Mouse (Mus musculus) limb, embryonic 12.5 days (tissue): ENCODE results near the gene Kcnip4. TPM values are rescaled to one million over a fixed set of nuclear protein-coding genes. Genes with fewer than 3 reads are reported as not detected.

Experiments used
- ATAC-seq: fragments of 200-750 bp; cut with Nextera tagmentation; 2 replicates; pipeline ENCODE4 v1.8.0; 2017; ENCODE audit warnings: low read depth, moderate TSS enrichment; ENCODE audit not compliant: insufficient number of reproducible peaks, insufficient read depth, low FRiP score, low TSS enrichment
- H3K27ac ChIP-seq: fragments of 300-500 bp; sonication (generic); 2 replicates; pipeline ENCODE4 v1.5.1; 2016; ENCODE audit warnings: mild to moderate bottlenecking, moderate library complexity
- H3K27me3 ChIP-seq: fragments of 300-500 bp; sonication (generic); 2 replicates; pipeline ENCODE4 v1.6.1; 2016; ENCODE audit warnings: mild to moderate bottlenecking, moderate library complexity
- H3K36me3 ChIP-seq: fragments of 300-500 bp; sonication (generic); 2 replicates; pipeline ENCODE4 v1.6.1; 2016; ENCODE audit warnings: mild to moderate bottlenecking, moderate library complexity
- H3K4me1 ChIP-seq: fragments of 300-500 bp; sonication (generic); replicated peaks from 2 replicates; pipeline ENCODE4 v1.6.1; 2016
- H3K4me2 ChIP-seq: fragments of 300-500 bp; sonication (generic); 2 replicates; pipeline ENCODE4 v1.6.1; 2016; ENCODE audit warnings: mild to moderate bottlenecking, moderate library complexity
- H3K4me3 ChIP-seq: fragments of 300-500 bp; sonication (generic); replicated peaks from 2 replicates; pipeline ENCODE4 v1.5.1; 2016; ENCODE audit warnings: mild to moderate bottlenecking
- H3K9ac ChIP-seq: fragments of 300-500 bp; sonication (generic); replicated peaks from 2 replicates; pipeline ENCODE4 v1.6.1; 2016; ENCODE audit warnings: mild to moderate bottlenecking, moderate library complexity
- H3K9me3 ChIP-seq: fragments of 300-500 bp; sonication (generic); 2 replicates; pipeline ENCODE4 v1.6.1; 2016; ENCODE audit warnings: mild to moderate bottlenecking, moderate library complexity
- WGBS: fragments of 180-500 bp; shearing (Covaris S2); methylation state at CpG from one replicate; pipeline ENCODE4 v1.1.7; 2016; 5-methylcytosine and 5-hydroxymethylcytosine counted together
- polyA plus RNA-seq: library from polyadenylated mRNA; unstranded; fragments of >200 nt; fragmentation: Nextera tagmentation; extraction: Ambion mirVana; gene quantifications from 2 replicates; pipeline ENCODE4 v1.2.1, GENCODE M21; 2016

The Kcnip4 gene
- polyA plus RNA-seq, 1 experiment from 2014 or later, result 1.9 TPM

DNA sequence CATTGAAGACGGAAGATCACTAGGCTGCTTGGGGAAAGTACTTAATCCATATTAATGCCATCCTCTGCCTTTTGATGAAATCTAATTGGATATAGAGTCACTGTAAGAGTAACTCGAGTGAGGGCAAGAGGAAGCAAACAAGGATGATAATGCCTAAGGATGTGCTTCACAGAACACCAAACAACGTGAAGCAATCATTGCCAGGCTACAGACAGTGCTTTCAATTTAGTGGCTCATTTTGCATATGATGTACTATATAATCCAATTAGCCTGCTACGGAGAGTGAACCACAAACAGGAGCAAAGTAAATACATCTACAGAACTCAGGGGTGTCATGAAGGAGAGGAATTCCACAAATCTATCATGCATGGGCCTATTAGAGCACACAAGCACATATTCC lies 280.3 kb downstream of the Kcnip4 start:
- Histone ChIP-seq H3K4me2 (no peak overlapping the region), H3K27ac (no peak overlapping the region), H3K9me3 (no peaks in the 10 kb centered on the region), H3K9ac (no peak overlapping the region), H3K27me3 (no peaks in the 10 kb centered on the region), H3K4me1 (no peaks in the 10 kb centered on the region), H3K36me3 (no peaks in the 10 kb centered on the region), H3K4me3 (no peak overlapping the region)
- ATAC-seq, result no peak
- 81% methylated on average over 4 of the region's 4 CpGs for WGBS

DNA sequence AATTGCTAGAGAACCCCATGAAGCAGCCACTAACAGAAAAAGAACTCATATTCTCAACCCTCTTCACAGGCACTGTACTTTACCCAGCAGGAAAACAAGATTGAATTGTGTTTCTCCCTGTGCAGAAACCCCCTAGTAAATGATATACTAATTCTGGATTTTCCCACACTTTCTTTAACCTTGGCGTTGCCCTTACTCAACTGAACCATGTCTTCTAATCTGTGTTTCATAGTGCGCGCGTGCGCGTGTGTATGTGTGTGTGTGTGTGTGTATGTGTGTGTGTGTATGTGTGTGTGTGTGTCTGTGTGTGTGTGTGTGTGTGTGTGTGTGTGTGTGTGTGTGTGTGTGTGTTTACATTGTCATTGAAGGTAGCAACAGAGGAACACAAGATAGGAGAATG lies 283.0 kb downstream of the Kcnip4 start:
- Histone ChIP-seq H3K9ac (no peak overlapping the region), H3K36me3 (no peaks in the 10 kb centered on the region), H3K4me2 (no peak overlapping the region), H3K9me3 (no peaks in the 10 kb centered on the region), H3K4me3 (no peak overlapping the region), H3K27ac (no peak overlapping the region), H3K27me3 (no peaks in the 10 kb centered on the region), H3K4me1 (no peaks in the 10 kb centered on the region)
- 96% methylated on average over 6 of the region's 6 CpGs for WGBS
- no peak for ATAC-seq

DNA sequence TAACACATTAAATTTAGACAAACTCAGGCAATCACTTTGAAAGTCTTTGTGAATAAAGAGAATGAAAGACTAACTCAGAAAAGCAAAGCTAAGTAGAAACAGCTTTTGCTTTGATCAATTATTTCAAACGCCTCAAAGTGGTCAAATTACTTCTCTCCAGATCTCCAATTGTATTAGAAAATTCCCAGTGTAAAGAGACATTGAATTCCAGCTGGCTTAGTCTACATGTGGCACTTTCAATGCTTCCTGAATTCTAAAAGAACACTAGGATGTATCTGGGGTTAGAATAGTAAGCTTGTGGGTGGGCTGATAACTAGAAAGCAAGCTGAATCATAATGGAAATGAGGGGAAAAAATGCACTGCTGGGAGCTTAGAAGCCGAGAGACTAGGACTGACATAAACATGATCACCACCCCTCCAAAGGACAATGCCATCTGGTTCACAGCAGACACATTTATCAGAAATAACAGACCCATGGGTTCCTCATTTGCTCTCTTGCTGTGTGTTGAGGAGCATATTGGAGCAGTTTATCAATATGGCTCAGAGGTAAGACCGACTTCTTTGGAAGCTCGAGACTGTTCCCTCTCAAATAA lies 323.4 kb downstream of the Kcnip4 start:
- ATAC-seq, result no peak
- H3K27me3 ChIP-seq, result no peaks in the 10 kb centered on the region
- no peak overlapping the region for H3K9ac ChIP-seq
- no peaks in the 10 kb centered on the region for H3K4me1 ChIP-seq
- no peak overlapping the region for H3K4me2 ChIP-seq
- H3K27ac ChIP-seq, result no peak overlapping the region
- no peak overlapping the region for H3K4me3 ChIP-seq
- no peaks in the 10 kb centered on the region for H3K9me3 ChIP-seq
- H3K36me3 ChIP-seq, result no peaks in the 10 kb centered on the region
- WGBS, result 64% methylated on average over 4 of the region's 4 CpGs

DNA sequence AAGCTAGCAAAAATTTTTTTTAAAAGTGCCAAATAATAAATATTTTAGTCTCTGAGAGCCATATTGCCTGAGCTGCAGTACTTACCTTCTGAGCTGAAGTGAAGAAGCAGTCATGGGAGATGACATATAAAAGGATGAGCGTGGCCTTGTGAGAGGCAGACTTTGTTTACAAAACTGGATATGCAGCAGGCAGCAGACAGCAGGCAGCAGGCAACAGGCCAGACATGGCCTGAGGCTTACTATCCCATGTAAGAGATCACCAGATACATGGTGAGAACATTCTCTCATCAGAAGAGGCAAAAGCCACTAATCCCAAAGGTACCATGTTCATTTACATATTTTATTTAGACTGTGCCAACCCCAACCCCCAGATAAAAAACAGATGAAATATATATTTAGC lies 336.5 kb downstream of the Kcnip4 start:
- H3K27ac ChIP-seq, result no peak overlapping the region
- H3K36me3 ChIP-seq, result no peaks in the 10 kb centered on the region
- 88% methylated on average over 1 of the region's 1 CpGs for WGBS
- no peak for ATAC-seq
- H3K4me3 ChIP-seq, result no peak overlapping the region
- no peak overlapping the region for H3K4me2 ChIP-seq
- no peak overlapping the region for H3K9ac ChIP-seq
- H3K4me1 ChIP-seq, result no peaks in the 10 kb centered on the region
- no peaks in the 10 kb centered on the region for H3K27me3 ChIP-seq
- no peaks in the 10 kb centered on the region for H3K9me3 ChIP-seq

DNA sequence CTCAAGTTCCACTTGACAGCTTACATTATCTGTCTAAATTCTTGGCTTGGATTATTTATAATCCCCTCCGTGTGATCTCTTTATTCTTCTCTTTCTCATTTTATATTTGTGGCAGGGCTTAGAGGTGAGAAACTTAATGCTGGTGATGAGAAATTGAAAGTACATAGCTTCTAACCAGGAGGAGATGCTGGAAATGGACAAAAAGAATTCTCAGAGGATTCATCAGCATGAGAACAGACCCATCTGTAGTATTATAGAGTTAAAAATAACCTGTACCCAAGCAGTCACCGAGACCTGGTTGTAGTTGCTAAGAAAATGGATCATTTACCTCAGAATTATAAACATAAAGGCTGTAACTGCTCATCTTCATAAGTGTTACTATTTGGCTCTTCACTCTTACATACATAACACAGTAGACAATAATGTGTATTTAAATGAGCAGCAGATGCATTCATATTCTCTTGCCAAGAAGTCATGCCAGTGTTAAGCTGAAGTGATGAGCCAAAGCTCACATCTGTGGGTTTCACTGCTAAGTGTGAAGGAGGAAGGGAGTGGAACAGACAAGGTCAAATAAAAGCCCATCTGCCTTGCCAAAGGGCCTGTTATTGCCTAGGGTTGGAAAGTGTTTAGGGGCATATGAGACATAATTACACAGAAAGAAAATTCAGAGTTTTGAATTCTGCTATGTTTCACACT lies 374.4 kb downstream of the Kcnip4 start:
- H3K4me2 ChIP-seq, result no peak overlapping the region
- H3K9me3 ChIP-seq, result no peaks in the 10 kb centered on the region
- no peak overlapping the region for H3K27ac ChIP-seq
- no peaks in the 10 kb centered on the region for H3K4me1 ChIP-seq
- H3K4me3 ChIP-seq, result no peak overlapping the region
- no peaks in the 10 kb centered on the region for H3K36me3 ChIP-seq
- 83% methylated on average over 2 of the region's 2 CpGs for WGBS
- no peaks in the 10 kb centered on the region for H3K27me3 ChIP-seq
- H3K9ac ChIP-seq, result no peak overlapping the region
- ATAC-seq, result no peak

DNA sequence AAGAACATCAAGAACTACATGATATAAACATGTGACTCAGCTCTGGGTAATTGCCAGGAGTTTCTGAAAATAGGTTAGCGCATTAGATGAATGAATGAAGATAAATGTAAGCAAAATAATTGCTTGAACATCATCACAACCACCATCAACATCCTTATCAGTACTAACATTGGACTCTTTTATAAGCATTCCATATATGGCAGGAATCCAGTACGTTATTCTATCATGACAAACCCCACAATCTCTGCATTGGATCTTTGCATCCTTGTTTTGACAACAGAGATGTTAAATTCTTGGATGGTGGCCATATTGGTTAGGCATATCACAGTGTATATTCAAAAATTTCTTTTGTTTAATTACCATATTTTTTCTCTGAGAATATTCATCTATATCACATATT lies 375.0 kb downstream of the Kcnip4 start:
- no peaks in the 10 kb centered on the region for H3K27me3 ChIP-seq
- no peak overlapping the region for H3K4me3 ChIP-seq
- WGBS, result 86% methylated on average over 2 of the region's 2 CpGs
- H3K4me2 ChIP-seq, result no peak overlapping the region
- H3K9ac ChIP-seq, result no peak overlapping the region
- H3K27ac ChIP-seq, result no peak overlapping the region
- ATAC-seq, result no peak
- H3K36me3 ChIP-seq, result no peaks in the 10 kb centered on the region
- H3K4me1 ChIP-seq, result no peaks in the 10 kb centered on the region
- no peaks in the 10 kb centered on the region for H3K9me3 ChIP-seq

DNA sequence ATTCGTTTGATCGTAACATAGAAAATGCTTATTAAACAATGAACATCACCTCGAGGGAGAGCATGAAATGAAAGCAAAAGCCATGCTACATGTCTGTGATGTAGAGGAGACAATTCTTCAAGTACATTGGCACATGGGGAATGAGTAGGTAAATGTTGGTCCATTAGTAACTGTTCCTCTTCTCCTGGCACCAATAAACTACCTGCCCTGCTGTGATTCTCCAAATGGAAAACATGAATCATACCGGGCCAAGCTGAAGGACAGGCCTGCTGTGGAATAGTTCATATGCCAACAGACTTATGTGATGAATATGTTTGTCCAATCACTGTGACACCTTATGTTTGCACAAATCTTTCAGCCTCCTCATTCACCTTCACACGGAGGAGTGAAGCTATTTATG lies 429.3 kb downstream of the Kcnip4 start:
- 82% methylated on average over 5 of the region's 5 CpGs for WGBS
- H3K9me3 ChIP-seq, result no peaks in the 10 kb centered on the region
- H3K4me3 ChIP-seq, result no peak overlapping the region
- no peak overlapping the region for H3K4me2 ChIP-seq
- no peak overlapping the region for H3K27ac ChIP-seq
- ATAC-seq, result no peak
- H3K27me3 ChIP-seq, result no peaks in the 10 kb centered on the region
- no peaks in the 10 kb centered on the region for H3K36me3 ChIP-seq
- H3K4me1 ChIP-seq, result no peaks in the 10 kb centered on the region
- no peak overlapping the region for H3K9ac ChIP-seq

DNA sequence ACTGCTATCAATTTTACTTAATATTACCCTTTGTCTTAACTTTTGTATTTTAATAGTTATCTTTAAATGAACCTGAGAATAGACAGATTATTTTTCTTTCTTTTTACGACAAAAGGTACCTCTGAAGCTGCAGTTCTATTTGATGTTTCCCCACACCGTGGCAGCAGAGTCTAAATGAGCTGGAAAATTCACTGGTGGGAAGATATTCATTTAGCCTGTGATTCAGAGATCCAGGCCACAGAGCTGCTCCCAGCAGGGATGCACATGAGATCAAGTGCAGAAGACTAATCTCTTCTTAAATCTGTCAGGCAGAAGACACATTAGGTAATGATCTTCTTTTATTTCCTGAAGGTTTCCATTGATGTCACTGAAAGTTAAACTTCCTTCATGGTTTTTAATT lies 429.8 kb downstream of the Kcnip4 start:
- Histone ChIP-seq H3K27ac (no peak overlapping the region), H3K9ac (no peak overlapping the region), H3K36me3 (no peaks in the 10 kb centered on the region), H3K4me1 (no peaks in the 10 kb centered on the region), H3K9me3 (no peaks in the 10 kb centered on the region), H3K27me3 (no peaks in the 10 kb centered on the region), H3K4me3 (no peak overlapping the region), H3K4me2 (no peak overlapping the region)
- ATAC-seq, result no peak
- WGBS, result 80% methylated on average over 2 of the region's 2 CpGs

DNA sequence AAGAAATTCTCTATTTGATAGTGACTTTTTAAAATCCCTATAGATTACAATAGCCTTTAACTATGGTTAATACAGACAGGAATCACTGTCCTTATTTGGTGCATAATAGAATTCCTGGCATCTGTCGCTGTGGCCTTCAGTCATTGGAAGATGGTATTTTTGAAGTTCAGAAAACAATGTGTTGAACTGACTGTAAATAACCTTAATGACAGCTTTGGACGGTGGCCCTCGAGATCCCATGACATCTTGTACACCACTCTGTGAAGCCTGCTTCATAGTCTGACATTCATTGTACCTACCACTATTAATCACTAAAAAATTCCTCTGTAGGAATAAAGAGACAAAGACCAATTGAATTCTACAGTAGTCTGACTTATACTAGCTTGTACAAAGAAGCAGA lies 430.4 kb downstream of the Kcnip4 start:
- 72% methylated on average over 3 of the region's 3 CpGs for WGBS
- no peak overlapping the region for H3K4me3 ChIP-seq
- no peaks in the 10 kb centered on the region for H3K4me1 ChIP-seq
- H3K27ac ChIP-seq, result no peak overlapping the region
- no peak overlapping the region for H3K4me2 ChIP-seq
- no peaks in the 10 kb centered on the region for H3K27me3 ChIP-seq
- H3K9ac ChIP-seq, result no peak overlapping the region
- no peaks in the 10 kb centered on the region for H3K36me3 ChIP-seq
- no peak for ATAC-seq
- H3K9me3 ChIP-seq, result no peaks in the 10 kb centered on the region

DNA sequence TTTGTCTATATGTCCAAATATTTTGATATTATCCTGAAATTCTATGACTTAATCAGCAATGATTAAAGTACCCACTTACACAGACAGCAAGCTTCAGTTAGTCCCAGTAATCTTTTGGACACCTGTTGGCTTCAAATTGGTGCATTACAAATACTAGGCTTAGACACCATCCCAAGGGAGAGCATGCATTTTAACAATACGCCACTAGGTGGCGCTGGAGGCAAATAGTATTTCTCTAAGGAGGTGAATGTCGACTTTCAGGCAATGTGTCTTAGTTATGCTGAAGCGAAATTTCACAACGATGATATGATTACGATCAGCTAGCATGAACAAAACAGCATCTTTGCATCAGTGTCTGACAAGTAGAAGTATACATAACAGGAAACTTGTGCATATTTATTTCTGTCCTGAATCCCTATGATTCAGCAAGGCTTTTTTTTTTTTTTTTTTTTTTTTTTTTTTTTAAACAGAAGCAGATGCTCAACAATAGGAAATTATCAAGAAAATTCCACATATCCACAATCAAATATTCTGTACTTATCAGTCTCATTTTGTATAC lies 434.5 kb downstream of the Kcnip4 start:
- H3K4me1 ChIP-seq, result no peaks in the 10 kb centered on the region
- 18% methylated on average over 6 of the region's 6 CpGs for WGBS
- H3K27me3 ChIP-seq, result no peaks in the 10 kb centered on the region
- no peaks in the 10 kb centered on the region for H3K9me3 ChIP-seq
- H3K4me2 ChIP-seq, result 0 out of 2 replicates have a peak overlapping the region, but pooled peaks have one; percentile 23
- no peaks in the 10 kb centered on the region for H3K36me3 ChIP-seq
- ATAC-seq, result no peak
- no peak overlapping the region for H3K27ac ChIP-seq
- H3K4me3 ChIP-seq, result no peak overlapping the region
- H3K9ac ChIP-seq, result no peak overlapping the region

DNA sequence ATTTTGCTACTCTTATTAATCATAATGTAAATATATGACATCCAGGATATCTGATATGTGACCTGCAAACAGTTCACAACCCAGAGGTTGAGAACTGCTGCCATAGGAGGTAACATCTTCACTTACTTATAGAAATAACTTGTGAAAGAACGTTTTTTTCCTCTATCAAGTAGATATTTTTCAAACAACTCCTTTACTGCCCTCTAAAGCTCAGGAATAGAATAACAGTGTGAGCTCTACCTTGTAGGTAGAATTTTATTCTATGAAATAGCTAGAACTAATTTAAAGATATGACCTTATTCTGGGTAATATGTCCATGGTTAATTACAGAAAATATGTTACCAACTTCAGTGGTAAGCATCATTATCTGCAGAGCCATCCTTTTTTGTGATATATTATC lies 459.1 kb downstream of the Kcnip4 start:
- Histone ChIP-seq H3K4me1 (no peaks in the 10 kb centered on the region), H3K27ac (no peak overlapping the region), H3K4me3 (no peak overlapping the region), H3K9ac (no peak overlapping the region), H3K9me3 (no peaks in the 10 kb centered on the region), H3K4me2 (no peak overlapping the region), H3K27me3 (no peaks in the 10 kb centered on the region), H3K36me3 (no peaks in the 10 kb centered on the region)
- ATAC-seq, result no peak
- 28% methylated on average over 1 of the region's 1 CpGs for WGBS

DNA sequence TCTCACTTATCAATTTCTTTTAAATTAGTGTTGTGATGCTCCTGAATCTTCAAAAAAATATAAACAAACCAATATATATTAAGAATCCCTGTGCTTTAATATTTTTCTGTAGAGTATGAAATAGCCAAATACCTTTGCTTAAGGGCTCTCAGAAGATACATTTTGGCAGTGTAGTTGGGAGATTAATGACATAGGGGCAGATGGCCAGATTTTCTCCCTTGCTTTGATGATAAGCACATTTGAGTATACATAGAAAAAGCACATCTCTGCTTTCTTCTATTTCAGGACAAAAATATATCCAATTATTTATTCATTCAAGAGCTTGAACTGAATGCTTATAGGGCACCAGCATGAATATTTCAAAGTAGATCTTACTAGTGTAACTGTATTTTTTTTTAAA lies 465.8 kb downstream of the Kcnip4 start:
- no peaks in the 10 kb centered on the region for H3K27me3 ChIP-seq
- no peak overlapping the region for H3K4me2 ChIP-seq
- H3K27ac ChIP-seq, result no peak overlapping the region
- no peak overlapping the region for H3K9ac ChIP-seq
- ATAC-seq, result no peak
- H3K4me1 ChIP-seq, result no peaks in the 10 kb centered on the region
- H3K9me3 ChIP-seq, result no peaks in the 10 kb centered on the region
- no peak overlapping the region for H3K4me3 ChIP-seq
- H3K36me3 ChIP-seq, result no peaks in the 10 kb centered on the region
